Mouse (Mus musculus): ENCODE measurements at regions not wholly inside any gene's neighbourhood (a gene's known extent, or its start where the extent isn't known, plus 50 kb on each side); places are given as distances from the start of the nearest gene placed in this dataset.

- Histone ChIP-seq H3K4me1 (ENCODE audit: control insufficient read depth, insufficient read depth, low read length) (no peaks in the 10 kb centered on the region), H3K4me3 (ENCODE audit: low read depth, low read length) (no peak overlapping the region), H3K9ac (ENCODE audit: low read depth, poor library complexity, severe bottlenecking) (no peak overlapping the region), H3K27ac (ENCODE audit: insufficient read depth, low read length) (no peak overlapping the region), H3K36me3 (ENCODE audit: control insufficient read depth, insufficient read depth, low read length, poor library complexity, severe bottlenecking) (no peaks in the 10 kb centered on the region), H3K27me3 (ENCODE audit: control insufficient read depth, insufficient read depth, low read length, poor library complexity, severe bottlenecking) (no peaks in the 10 kb centered on the region), H3K9me3 (replicated peaks; ENCODE audit: control insufficient read depth, insufficient read depth, low read length, poor library complexity, severe bottlenecking) (no peaks in the 10 kb centered on the region)
- no peak for TF ChIP-seq EP300 (IDR thresholded peaks at IDR 0.05; ENCODE audit: insufficient read depth, low read depth, low read length)
- no peak for TF ChIP-seq CTCF (IDR thresholded peaks at IDR 0.05; ENCODE audit: low read depth, low read length)
- TF ChIP-seq POLR2A (IDR thresholded peaks at IDR 0.05; ENCODE audit: insufficient read depth, low read length), result no peak
Measured at GRCm38 (mm10) chr13:117334125-117334524, 113.2 kb upstream of the Gm17509 start.

- Histone ChIP-seq H3K36me3 (ENCODE audit: control insufficient read depth, insufficient read depth, low read length, poor library complexity, severe bottlenecking) (no peaks in the 10 kb centered on the region), H3K27me3 (ENCODE audit: control insufficient read depth, insufficient read depth, low read length, poor library complexity, severe bottlenecking) (no peaks in the 10 kb centered on the region), H3K27ac (ENCODE audit: insufficient read depth, low read length) (no peak overlapping the region), H3K4me3 (ENCODE audit: low read depth, low read length) (no peak overlapping the region), H3K9ac (ENCODE audit: low read depth, poor library complexity, severe bottlenecking) (no peak overlapping the region), H3K4me1 (ENCODE audit: control insufficient read depth, insufficient read depth, low read length) (no peaks in the 10 kb centered on the region), H3K9me3 (replicated peaks; ENCODE audit: control insufficient read depth, insufficient read depth, low read length, poor library complexity, severe bottlenecking) (no peaks in the 10 kb centered on the region)
- no peak for TF ChIP-seq CTCF (IDR thresholded peaks at IDR 0.05; ENCODE audit: low read depth, low read length)
- TF ChIP-seq EP300 (IDR thresholded peaks at IDR 0.05; ENCODE audit: insufficient read depth, low read depth, low read length), result no peak
- TF ChIP-seq POLR2A (IDR thresholded peaks at IDR 0.05; ENCODE audit: insufficient read depth, low read length), result no peak
Measured at GRCm38 (mm10) chr13:117334539-117334938, 113.7 kb upstream of the Gm17509 start.

GRCm38 (mm10) chr13:117381086-117381595, 160.3 kb upstream of the Gm17509 start:
- TF ChIP-seq POLR2A (IDR thresholded peaks at IDR 0.05; ENCODE audit: insufficient read depth, low read length), result no peak
- TF ChIP-seq CTCF (IDR thresholded peaks at IDR 0.05; ENCODE audit: low read depth, low read length), result no peak
- TF ChIP-seq EP300 (IDR thresholded peaks at IDR 0.05; ENCODE audit: insufficient read depth, low read depth, low read length), result no peak
- no peak overlapping the region for H3K27ac ChIP-seq (ENCODE audit: insufficient read depth, low read length)
- H3K4me1 ChIP-seq (ENCODE audit: control insufficient read depth, insufficient read depth, low read length), result peaks cover under 1% of the 10 kb centered on the region
- no peaks in the 10 kb centered on the region for H3K9me3 ChIP-seq (replicated peaks; ENCODE audit: control insufficient read depth, insufficient read depth, low read length, poor library complexity, severe bottlenecking)
- no peaks in the 10 kb centered on the region; the same call in 1 of the 2 replicates for H3K27me3 ChIP-seq (ENCODE audit: control insufficient read depth, insufficient read depth, low read length, poor library complexity, severe bottlenecking)
- no peak overlapping the region for H3K4me3 ChIP-seq (ENCODE audit: low read depth, low read length)
- H3K9ac ChIP-seq (ENCODE audit: low read depth, poor library complexity, severe bottlenecking), result no peak overlapping the region
- H3K36me3 ChIP-seq (ENCODE audit: control insufficient read depth, insufficient read depth, low read length, poor library complexity, severe bottlenecking), result no peaks in the 10 kb centered on the region

- Histone ChIP-seq H3K4me1 (ENCODE audit: control insufficient read depth, insufficient read depth, low read length) (peaks cover 2% of the 10 kb centered on the region), H3K9ac (ENCODE audit: low read depth, poor library complexity, severe bottlenecking) (no peak overlapping the region), H3K9me3 (replicated peaks; ENCODE audit: control insufficient read depth, insufficient read depth, low read length, poor library complexity, severe bottlenecking) (no peaks in the 10 kb centered on the region; the same call in 1 of the 2 replicates), H3K27me3 (ENCODE audit: control insufficient read depth, insufficient read depth, low read length, poor library complexity, severe bottlenecking) (no peaks in the 10 kb centered on the region; the same call in 1 of the 2 replicates), H3K27ac (ENCODE audit: insufficient read depth, low read length) (no peak overlapping the region), H3K36me3 (ENCODE audit: control insufficient read depth, insufficient read depth, low read length, poor library complexity, severe bottlenecking) (no peaks in the 10 kb centered on the region), H3K4me3 (ENCODE audit: low read depth, low read length) (no peak overlapping the region)
- TF ChIP-seq CTCF (IDR thresholded peaks at IDR 0.05; ENCODE audit: low read depth, low read length), result no peak
- no peak for TF ChIP-seq EP300 (IDR thresholded peaks at IDR 0.05; ENCODE audit: insufficient read depth, low read depth, low read length)
- TF ChIP-seq POLR2A (IDR thresholded peaks at IDR 0.05; ENCODE audit: insufficient read depth, low read length), result no peak
Measured at GRCm38 (mm10) chr13:117383480-117384137, 162.7 kb upstream of the Gm17509 start.

- no peaks in the 10 kb centered on the region for H3K27me3 ChIP-seq (ENCODE audit: control insufficient read depth, insufficient read depth, low read length, poor library complexity, severe bottlenecking)
- no peaks in the 10 kb centered on the region for H3K36me3 ChIP-seq (ENCODE audit: control insufficient read depth, insufficient read depth, low read length, poor library complexity, severe bottlenecking)
- no peak overlapping the region for H3K4me3 ChIP-seq (ENCODE audit: low read depth, low read length)
- peaks cover 2% of the 10 kb centered on the region for H3K4me1 ChIP-seq (ENCODE audit: control insufficient read depth, insufficient read depth, low read length)
- H3K27ac ChIP-seq (ENCODE audit: insufficient read depth, low read length), result no peak overlapping the region
- no peak overlapping the region for H3K9ac ChIP-seq (ENCODE audit: low read depth, poor library complexity, severe bottlenecking)
- no peaks in the 10 kb centered on the region; the same call in 1 of the 2 replicates for H3K9me3 ChIP-seq (replicated peaks; ENCODE audit: control insufficient read depth, insufficient read depth, low read length, poor library complexity, severe bottlenecking)
- TF ChIP-seq CTCF (IDR thresholded peaks at IDR 0.05; ENCODE audit: low read depth, low read length), result no peak
- TF ChIP-seq EP300 (IDR thresholded peaks at IDR 0.05; ENCODE audit: insufficient read depth, low read depth, low read length), result no peak
- no peak for TF ChIP-seq POLR2A (IDR thresholded peaks at IDR 0.05; ENCODE audit: insufficient read depth, low read length)
Measured at GRCm38 (mm10) chr13:117390287-117390686, 169.4 kb upstream of the Gm17509 start.

- Histone ChIP-seq H3K4me3 (ENCODE audit: low read depth, low read length) (no peak overlapping the region), H3K4me1 (ENCODE audit: control insufficient read depth, insufficient read depth, low read length) (no peaks in the 10 kb centered on the region), H3K27me3 (ENCODE audit: control insufficient read depth, insufficient read depth, low read length, poor library complexity, severe bottlenecking) (no peaks in the 10 kb centered on the region), H3K27ac (ENCODE audit: insufficient read depth, low read length) (no peak overlapping the region), H3K9ac (ENCODE audit: low read depth, poor library complexity, severe bottlenecking) (no peak overlapping the region), H3K9me3 (replicated peaks; ENCODE audit: control insufficient read depth, insufficient read depth, low read length, poor library complexity, severe bottlenecking) (no peaks in the 10 kb centered on the region), H3K36me3 (ENCODE audit: control insufficient read depth, insufficient read depth, low read length, poor library complexity, severe bottlenecking) (no peaks in the 10 kb centered on the region)
- no peak for TF ChIP-seq EP300 (IDR thresholded peaks at IDR 0.05; ENCODE audit: insufficient read depth, low read depth, low read length)
- no peak for TF ChIP-seq CTCF (IDR thresholded peaks at IDR 0.05; ENCODE audit: low read depth, low read length)
- TF ChIP-seq POLR2A (IDR thresholded peaks at IDR 0.05; ENCODE audit: insufficient read depth, low read length), result no peak
Measured at GRCm38 (mm10) chr13:117393488-117393887, 172.6 kb upstream of the Gm17509 start.
